Mouse (Mus musculus) spleen, adult 2 months (tissue): ENCODE measurements around the gene Spice1. TPM values are rescaled to one million over a fixed set of nuclear protein-coding genes. Genes with fewer than 3 reads are reported as not detected.

Experiments used
- DNase-seq, 2 experiments: peaks; one replicate each; pipeline versions ENCODE4 v3.0.0 to v3.0.0-alpha.2; 2012 to 2021; ENCODE audit warnings: low spot score in 2 of 2, low read depth in 1 of 2
- H3K27ac ChIP-seq: fragments of 200-500 bp; 2 replicates; pipeline ENCODE4 v1.5.1; 2012; ENCODE audit warnings: low read length, inconsistent platforms; ENCODE audit not compliant: insufficient read depth
- H3K27me3 ChIP-seq: fragments of 200-500 bp; 2 replicates; pipeline ENCODE4 v1.6.1; 2012; ENCODE audit warnings: mild to moderate bottlenecking, moderate library complexity, low read length, inconsistent platforms; ENCODE audit not compliant: control insufficient read depth, insufficient read depth
- H3K36me3 ChIP-seq: fragments of 200-500 bp; 2 replicates; pipeline ENCODE4 v1.6.1; 2012; ENCODE audit warnings: mild to moderate bottlenecking, low read length, inconsistent platforms; ENCODE audit not compliant: control insufficient read depth, insufficient read depth
- H3K4me1 ChIP-seq: fragments of 200-500 bp; 2 replicates; pipeline ENCODE4 v1.6.1; 2011; ENCODE audit warnings: inconsistent platforms; ENCODE audit not compliant: control insufficient read depth, insufficient read depth, insufficient read length
- H3K4me3 ChIP-seq: fragments of 200-500 bp; 2 replicates; pipeline ENCODE4 v1.5.1; 2011; ENCODE audit warnings: mild to moderate bottlenecking, inconsistent platforms; ENCODE audit not compliant: insufficient read depth, insufficient read length; ENCODE audit errors: extremely low read depth
- CTCF ChIP-seq: fragments of 200-500 bp; IDR thresholded peaks from 2 replicates; pipeline ENCODE4 v1.5.1; 2011; ENCODE audit warnings: mild to moderate bottlenecking, inconsistent platforms; ENCODE audit not compliant: insufficient read depth, insufficient read length, insufficient replicate concordance; ENCODE audit errors: extremely low read depth
- POLR2A ChIP-seq: fragments of 200-500 bp; IDR thresholded peaks from 2 replicates; pipeline ENCODE4 v1.6.1; 2011; ENCODE audit warnings: low read depth, low read length, inconsistent platforms
- WGBS: fragments of 180-500 bp; shearing (Covaris S2); methylation state at CpG from one replicate; pipeline ENCODE4 v1.1.7; 2018; 5-methylcytosine and 5-hydroxymethylcytosine counted together
- polyA plus RNA-seq: library from polyadenylated mRNA; depleted of rRNA; stranded (reverse); fragments of >200 nt; gene quantifications from 2 replicates; pipeline ENCODE4 v1.2.3, GENCODE M21; 2012

Gene Spice1
- polyA plus RNA-seq, 1 experiment, result 6.4 TPM

DNA sequence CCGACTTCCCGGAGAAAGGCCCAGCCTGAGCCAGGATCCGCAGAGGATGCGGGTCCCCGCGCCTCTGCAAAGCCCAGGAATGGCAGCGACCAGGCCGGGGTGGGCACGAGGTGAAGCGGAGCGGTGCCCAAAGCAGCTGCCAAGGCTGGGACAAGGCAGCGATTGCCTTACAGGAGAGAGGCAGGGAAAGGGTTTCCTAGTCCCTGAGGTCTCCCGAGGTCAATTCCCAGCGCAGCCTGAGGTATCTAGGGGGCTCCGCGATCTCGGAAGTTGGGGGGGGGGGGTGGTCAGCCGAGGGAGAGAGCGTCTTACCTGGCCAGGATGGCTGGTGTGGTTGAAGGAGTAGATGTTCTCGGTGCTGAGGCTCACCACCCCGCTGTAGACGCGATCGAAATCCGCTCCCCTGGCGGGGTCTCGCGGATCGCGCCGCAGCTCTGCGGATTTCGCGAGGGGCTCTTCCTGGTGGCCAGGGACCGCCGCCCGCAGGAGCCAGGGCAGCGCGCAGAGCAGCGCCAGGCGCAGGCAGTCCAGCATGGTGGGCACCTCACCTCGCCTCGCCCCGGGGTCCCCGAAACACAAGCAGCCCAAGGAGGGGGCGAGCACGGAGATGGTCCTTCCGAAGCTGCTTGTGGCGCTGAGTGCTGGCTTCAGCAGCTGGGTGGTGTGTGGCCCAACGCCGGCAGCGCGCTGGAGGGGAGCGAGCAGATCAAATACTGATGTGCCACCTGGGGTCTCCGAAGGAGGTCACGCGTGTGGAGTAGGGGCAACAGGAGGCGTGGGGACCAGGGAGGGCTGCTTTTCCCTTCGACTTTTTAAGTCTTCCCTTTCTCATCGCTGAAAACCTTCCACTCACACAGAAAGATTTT lies 14.7 kb upstream of the Spice1 start:
- H3K27me3 ChIP-seq, result 0 out of 2 replicates have a peak, but pooled peaks cover 3% of the 10 kb centered on the region
- 2% methylated on average over 60 of the region's 60 CpGs for WGBS
- peak overlapping the region; percentile 86 for H3K27ac ChIP-seq
- H3K4me3 ChIP-seq, result peak overlapping the region; percentile 76
- H3K4me1 ChIP-seq, result no peaks in the 10 kb centered on the region; the same call in 1 of the 2 replicates
- H3K36me3 ChIP-seq, result no peaks in the 10 kb centered on the region
- TF ChIP-seq CTCF (no peak), POLR2A (no peak)
- DNase-seq, result peak in 1 of 2 experiments; percentile 22

DNA sequence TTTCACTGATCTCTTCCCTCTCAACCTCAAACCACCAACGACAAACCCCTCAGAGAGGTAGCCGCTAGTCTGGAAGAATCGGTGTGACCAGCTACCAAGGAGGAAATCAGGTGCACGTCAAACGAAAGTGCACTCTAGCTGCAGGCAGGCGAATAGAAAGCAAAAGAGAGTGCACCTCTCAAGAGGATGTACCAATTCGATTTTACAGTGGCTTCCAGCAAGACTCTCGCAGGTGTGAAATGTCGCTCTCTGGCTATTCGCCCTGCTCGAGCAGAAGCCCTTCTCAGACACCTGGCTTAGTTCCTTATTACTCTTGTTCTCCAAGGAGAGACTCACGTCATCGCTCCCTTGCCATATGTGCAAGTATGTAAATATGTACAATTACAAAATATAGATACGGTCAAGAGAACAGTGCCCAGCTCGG lies 14.0 kb upstream of the Spice1 start, which contains the start of gene Sidt1:
TSS of gene Sidt1 (minus strand) at position 336 of the 424 bp plus-strand sequence.
- H3K4me3 ChIP-seq, result peak within 1 kb of the TSS; percentile 76
- WGBS, result 1% methylated on average over 15 of the region's 15 CpGs
- no peaks in the 10 kb centered on the region for H3K36me3 ChIP-seq
- 0 out of 2 replicates have a peak, but pooled peaks cover 3% of the 10 kb centered on the region for H3K27me3 ChIP-seq
- no peaks in the 10 kb centered on the region; the same call in 1 of the 2 replicates for H3K4me1 ChIP-seq
- H3K27ac ChIP-seq, result peak within 1 kb of the TSS; percentile 86
- no peak for TF ChIP-seq CTCF
- TF ChIP-seq POLR2A, result peak; percentile 51; the same call in 1 of the 2 replicates
- peak; percentile 50 to 60 for DNase-seq

DNA sequence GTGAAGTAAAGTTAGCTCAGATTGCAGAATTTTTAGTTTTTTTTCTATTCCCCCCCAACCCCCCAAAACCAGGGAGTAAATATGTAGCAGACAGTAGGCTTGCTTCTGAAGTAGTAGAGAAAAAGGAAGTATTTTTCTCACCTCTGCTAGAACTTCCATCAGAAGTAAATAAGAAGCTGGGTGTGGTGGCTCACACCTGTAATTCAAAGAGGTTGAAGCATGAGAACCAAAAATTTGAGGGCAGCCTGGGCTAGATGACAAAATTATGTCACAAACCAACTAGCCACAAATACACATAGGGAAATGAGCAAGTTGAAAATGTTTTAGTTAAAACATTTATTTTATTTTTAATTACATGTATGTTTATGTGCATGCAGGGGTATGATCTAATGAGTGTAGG lies 9.4 kb upstream of the Spice1 start:
- Histone ChIP-seq H3K36me3 (no peaks in the 10 kb centered on the region), H3K27ac (no peak overlapping the region; the same call in 1 of the 2 replicates), H3K4me3 (no peak overlapping the region), H3K4me1 (no peaks in the 10 kb centered on the region; the same call in 1 of the 2 replicates), H3K27me3 (no peaks in the 10 kb centered on the region)
- TF ChIP-seq CTCF (no peak), POLR2A (no peak)
- DNase-seq, result no peak

DNA sequence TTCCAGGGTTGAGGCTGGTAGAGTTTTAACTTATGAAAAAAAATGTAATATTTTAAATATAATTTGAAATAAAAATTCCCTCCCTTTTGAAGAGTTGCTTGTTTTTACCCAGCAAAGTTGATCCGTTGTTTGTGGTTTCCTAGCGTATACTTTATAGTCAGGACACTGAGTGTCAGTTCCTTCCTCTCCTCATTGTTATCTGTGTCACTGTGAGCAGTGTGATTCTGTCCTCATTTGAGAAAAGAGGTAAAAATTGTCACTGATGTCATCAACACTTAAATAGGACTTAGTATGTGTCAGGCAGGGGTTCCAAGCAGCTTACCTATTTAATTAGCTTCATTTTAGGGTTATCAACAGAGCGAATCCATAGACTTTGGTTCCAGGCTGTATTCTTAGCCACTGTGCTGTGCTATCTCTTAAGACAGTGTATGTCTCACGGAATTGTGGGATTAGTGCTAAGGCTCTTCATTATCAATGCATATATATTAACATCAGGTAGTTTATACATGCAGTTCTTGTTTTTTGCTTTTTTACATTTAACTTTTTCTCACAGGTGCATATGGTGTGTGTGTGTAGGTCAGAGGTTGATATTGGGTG lies 3.0 kb downstream of the Spice1 start:
- Histone ChIP-seq H3K27ac (no peak overlapping the region), H3K27me3 (no peaks in the 10 kb centered on the region), H3K4me1 (peaks cover 12% of the 10 kb centered on the region), H3K36me3 (no peaks in the 10 kb centered on the region), H3K4me3 (no peak overlapping the region)
- TF ChIP-seq CTCF, result no peak
- no peak for TF ChIP-seq POLR2A
- WGBS, result 45% methylated on average over 4 of the region's 4 CpGs
- no peak for DNase-seq

DNA sequence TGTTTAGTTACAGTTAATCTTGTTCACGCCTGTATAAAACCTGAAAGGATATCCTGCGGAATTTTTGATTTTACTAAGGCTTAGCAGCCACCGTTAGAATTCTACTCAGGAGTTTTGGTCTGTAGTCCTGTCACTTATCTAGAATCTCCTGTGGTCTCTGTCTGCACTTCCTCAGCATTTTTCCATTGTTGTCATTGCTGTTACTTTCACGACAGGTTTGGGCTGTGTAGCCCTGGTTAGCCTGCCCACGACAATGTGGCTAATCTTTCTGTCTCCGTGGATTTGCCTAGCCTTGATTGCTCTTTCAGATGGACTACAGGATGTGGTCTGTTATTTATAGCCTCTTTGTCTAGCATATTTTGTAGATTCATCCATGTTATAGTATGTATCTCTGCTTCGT lies 9.4 kb downstream of the Spice1 start:
- TF ChIP-seq CTCF (no peak), POLR2A (no peak)
- no peaks in the 10 kb centered on the region for H3K36me3 ChIP-seq
- no peaks in the 10 kb centered on the region for H3K27me3 ChIP-seq
- H3K4me1 ChIP-seq, result peaks cover 3% of the 10 kb centered on the region
- DNase-seq, result no peak
- no peak overlapping the region for H3K4me3 ChIP-seq
- H3K27ac ChIP-seq, result no peak overlapping the region
- WGBS, result 31% methylated on average over 7 of the region's 7 CpGs

DNA sequence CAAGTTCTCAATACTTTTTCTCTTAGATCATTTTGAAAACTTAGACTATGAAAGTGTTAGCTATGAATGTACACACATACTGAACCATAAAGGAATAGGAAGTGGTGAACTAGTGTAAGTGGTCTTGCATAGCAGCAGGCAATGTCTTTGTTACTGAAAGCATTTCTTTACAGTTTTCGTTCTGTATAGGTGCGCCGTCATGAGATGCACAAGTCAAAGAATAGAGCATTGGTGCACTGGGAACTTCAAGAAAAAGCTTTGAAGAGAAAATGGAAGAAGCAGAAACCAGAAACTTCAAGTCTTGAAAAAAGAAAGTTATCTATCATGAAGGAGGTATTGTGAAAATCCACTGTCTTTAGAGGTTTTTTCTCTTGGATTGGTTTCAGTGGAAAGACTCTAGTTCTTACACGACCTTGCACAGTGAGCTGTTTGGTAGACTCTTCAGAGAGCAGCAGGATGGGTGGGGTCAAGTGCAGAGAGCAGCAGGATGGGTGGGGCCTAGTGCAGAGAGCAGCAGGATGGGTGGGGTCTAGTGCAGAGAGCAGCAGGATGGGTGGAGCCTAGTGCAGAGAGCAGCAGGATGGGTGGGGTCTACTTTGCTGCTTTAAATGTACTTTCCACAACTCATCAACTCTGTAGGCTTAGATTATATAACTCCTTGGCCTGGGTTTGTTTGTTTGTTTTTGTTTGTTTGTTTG lies 10.8 kb downstream of the Spice1 start:
- TF ChIP-seq POLR2A, result no peak; the same call in 1 of the 2 replicates
- no peak for TF ChIP-seq CTCF
- Histone ChIP-seq H3K4me1 (peaks cover 3% of the 10 kb centered on the region), H3K4me3 (no peak overlapping the region), H3K36me3 (no peaks in the 10 kb centered on the region), H3K27ac (peak overlapping the region; percentile 41; the same call in 1 of the 2 replicates), H3K27me3 (no peaks in the 10 kb centered on the region)
- WGBS, result 57% methylated on average over 4 of the region's 4 CpGs
- DNase-seq, result peak; percentile 73 to 74
